Mouse (Mus musculus) midbrain, embryonic 15.5 days (tissue): Measurements from ENCODE around the gene Nemf. TPM values are rescaled to one million over a fixed set of nuclear protein-coding genes. Genes with fewer than 3 reads are reported as not detected.
A peak's percentile ranks its signal among the peaks of the same experiment; 100 is the strongest.

ENCODE experiments used
- ATAC-seq: fragments of 200-750 bp; cut with Nextera tagmentation; replicated peaks from 2 replicates; pipeline ENCODE4 v1.8.0; 2017; ENCODE audit warnings: moderate TSS enrichment
- H3K27ac ChIP-seq: fragments of 300-500 bp; sonication (generic); 2 replicates; pipeline ENCODE4 v1.5.1; 2015; ENCODE audit warnings: mild to moderate bottlenecking, inconsistent platforms
- H3K27me3 ChIP-seq: fragments of 300-500 bp; sonication (generic); replicated peaks from 2 replicates; pipeline ENCODE4 v1.6.1; 2015; ENCODE audit warnings: inconsistent platforms
- H3K36me3 ChIP-seq: fragments of 300-500 bp; sonication (generic); replicated peaks from 2 replicates; pipeline ENCODE4 v1.6.1; 2015; ENCODE audit warnings: inconsistent platforms
- H3K4me1 ChIP-seq: fragments of 300-500 bp; sonication (generic); 2 replicates; pipeline ENCODE4 v1.6.1; 2015; ENCODE audit warnings: inconsistent platforms
- H3K4me2 ChIP-seq: fragments of 300-500 bp; sonication (generic); 2 replicates; pipeline ENCODE4 v1.6.1; 2015; ENCODE audit warnings: inconsistent platforms, mild to moderate bottlenecking, moderate library complexity
- H3K4me3 ChIP-seq: fragments of 300-500 bp; sonication (generic); 2 replicates; pipeline ENCODE4 v1.5.1; 2015; ENCODE audit warnings: mild to moderate bottlenecking, inconsistent platforms
- H3K9ac ChIP-seq: fragments of 300-500 bp; sonication (generic); 2 replicates; pipeline ENCODE4 v1.6.1; 2015; ENCODE audit warnings: mild to moderate bottlenecking, inconsistent platforms
- H3K9me3 ChIP-seq: fragments of 300-500 bp; sonication (generic); 2 replicates; pipeline ENCODE4 v1.6.1; 2016; ENCODE audit warnings: inconsistent platforms
- WGBS: fragments of 180-500 bp; shearing (Covaris S2); methylation state at CpG from one replicate; pipeline ENCODE4 v1.1.7; 2015; ENCODE audit warnings: mixed read lengths; 5-methylcytosine and 5-hydroxymethylcytosine counted together
- polyA plus RNA-seq: library from polyadenylated mRNA; unstranded; fragments of >200 nt; fragmentation: Nextera tagmentation; extraction: Ambion mirVana; gene quantifications from 2 replicates; pipeline ENCODE4 v1.2.1, GENCODE M21; 2015

Nemf gene
- polyA plus RNA-seq, 1 experiment from 2014 or later = 87.0 TPM

GRCm38 (mm10) chr12:69297411-69298150, 59.4 kb downstream of the Nemf start:
- peaks cover 27% of the 10 kb centered on the region for H3K4me1 ChIP-seq
- H3K9me3 ChIP-seq = no peaks in the 10 kb centered on the region
- H3K36me3 ChIP-seq = peaks cover 27% of the 10 kb centered on the region
- H3K9ac ChIP-seq = peak overlapping the region; percentile 86
- WGBS = 16% methylated on average over 20 of the region's 20 CpGs
- H3K27me3 ChIP-seq = no peaks in the 10 kb centered on the region
- H3K4me2 ChIP-seq = peak overlapping the region; percentile 75
- H3K4me3 ChIP-seq = peak overlapping the region; percentile 81
- peak overlapping the region; percentile 94 for H3K27ac ChIP-seq
- peak; percentile 3; the same call in 1 of the 2 replicates for ATAC-seq

GRCm38 (mm10) chr12:69296511-69297410, 60.2 kb downstream of the Nemf start, which contains the start of gene Klhdc2:
Klhdc2 (plus strand) TSS chr12:69296681.
- Histone ChIP-seq H3K4me1 (peaks cover 27% of the 10 kb centered on the region), H3K27me3 (no peaks in the 10 kb centered on the region), H3K27ac (peak within 1 kb of the TSS; percentile 94), H3K4me3 (peak within 1 kb of the TSS; percentile 81), H3K36me3 (peaks cover 19% of the 10 kb centered on the region), H3K4me2 (peak within 1 kb of the TSS; percentile 75), H3K9me3 (no peaks in the 10 kb centered on the region), H3K9ac (peak within 1 kb of the TSS; percentile 86)
- peak; percentile 97 for ATAC-seq
- WGBS = under 1% methylated on average over 97 of the region's 98 CpGs

GRCm38 (mm10) chr12:69295651-69296050, 61.3 kb downstream of the Nemf start:
- H3K4me1 ChIP-seq = peaks cover 27% of the 10 kb centered on the region
- H3K9ac ChIP-seq = peak overlapping the region; percentile 86
- no peak for ATAC-seq
- H3K4me2 ChIP-seq = peak overlapping the region; percentile 75
- no peaks in the 10 kb centered on the region for H3K27me3 ChIP-seq
- peak overlapping the region; percentile 94 for H3K27ac ChIP-seq
- WGBS = 80% methylated on average over 4 of the region's 4 CpGs
- H3K36me3 ChIP-seq = 0 out of 2 replicates have a peak, but pooled peaks cover 10% of the 10 kb centered on the region
- peak overlapping the region; percentile 81 for H3K4me3 ChIP-seq
- H3K9me3 ChIP-seq = no peaks in the 10 kb centered on the region

GRCm38 (mm10) chr12:69294936-69295335, 62.0 kb downstream of the Nemf start:
- H3K9ac ChIP-seq = no peak overlapping the region
- H3K27ac ChIP-seq = no peak overlapping the region
- H3K36me3 ChIP-seq = 0 out of 2 replicates have a peak, but pooled peaks cover 4% of the 10 kb centered on the region
- H3K4me1 ChIP-seq = peaks cover 27% of the 10 kb centered on the region
- no peak overlapping the region for H3K4me3 ChIP-seq
- no peak for ATAC-seq
- 90% methylated on average over 2 of the region's 2 CpGs for WGBS
- H3K9me3 ChIP-seq = no peaks in the 10 kb centered on the region
- no peak overlapping the region for H3K4me2 ChIP-seq
- H3K27me3 ChIP-seq = no peaks in the 10 kb centered on the region

GRCm38 (mm10) chr12:69293815-69294214, 63.1 kb downstream of the Nemf start:
- ATAC-seq = no peak
- Histone ChIP-seq H3K36me3 (no peaks in the 10 kb centered on the region), H3K27me3 (no peaks in the 10 kb centered on the region), H3K9ac (no peak overlapping the region), H3K27ac (no peak overlapping the region), H3K4me1 (peaks cover 18% of the 10 kb centered on the region), H3K9me3 (no peaks in the 10 kb centered on the region), H3K4me2 (no peak overlapping the region), H3K4me3 (no peak overlapping the region)
- 63% methylated on average over 2 of the region's 2 CpGs for WGBS

- WGBS = 90% methylated on average over 6 of the region's 6 CpGs
- H3K9ac ChIP-seq = no peak overlapping the region
- no peak for ATAC-seq
- no peaks in the 10 kb centered on the region for H3K27me3 ChIP-seq
- no peak overlapping the region for H3K4me2 ChIP-seq
- no peaks in the 10 kb centered on the region for H3K36me3 ChIP-seq
- no peak overlapping the region for H3K4me3 ChIP-seq
- no peak overlapping the region for H3K27ac ChIP-seq
- H3K4me1 ChIP-seq = peaks cover 7% of the 10 kb centered on the region
- no peaks in the 10 kb centered on the region for H3K9me3 ChIP-seq
These were observed 64.6 kb downstream of the Nemf start for GRCm38 (mm10) chr12:69292401-69292800.

- no peaks in the 10 kb centered on the region for H3K36me3 ChIP-seq
- 79% methylated on average over 9 of the region's 9 CpGs for WGBS
- H3K27ac ChIP-seq = no peak overlapping the region
- H3K27me3 ChIP-seq = no peaks in the 10 kb centered on the region
- no peak overlapping the region for H3K4me2 ChIP-seq
- no peak overlapping the region for H3K4me3 ChIP-seq
- no peaks in the 10 kb centered on the region for H3K4me1 ChIP-seq
- no peaks in the 10 kb centered on the region for H3K9me3 ChIP-seq
- H3K9ac ChIP-seq = no peak overlapping the region
- ATAC-seq = no peak
These were observed 68.3 kb downstream of the Nemf start for GRCm38 (mm10) chr12:69288699-69289098.

GRCm38 (mm10) chr12:69287535-69287934, 69.4 kb downstream of the Nemf start:
- Histone ChIP-seq H3K4me3 (no peak overlapping the region), H3K4me1 (no peaks in the 10 kb centered on the region), H3K27ac (no peak overlapping the region), H3K9ac (no peak overlapping the region), H3K36me3 (no peaks in the 10 kb centered on the region), H3K27me3 (no peaks in the 10 kb centered on the region), H3K4me2 (no peak overlapping the region), H3K9me3 (no peaks in the 10 kb centered on the region)
- ATAC-seq = no peak
- WGBS = 90% methylated on average over 8 of the region's 8 CpGs

GRCm38 (mm10) chr12:69283146-69283545, 73.8 kb downstream of the Nemf start:
- no peaks in the 10 kb centered on the region for H3K4me1 ChIP-seq

GRCm38 (mm10) chr12:69280915-69281314, 76.0 kb downstream of the Nemf start:
- H3K4me1 ChIP-seq = no peaks in the 10 kb centered on the region
- H3K9ac ChIP-seq = no peak overlapping the region
- no peak overlapping the region for H3K27ac ChIP-seq
- no peaks in the 10 kb centered on the region for H3K27me3 ChIP-seq
- ATAC-seq = no peak
- 94% methylated on average over 3 of the region's 3 CpGs for WGBS
- no peaks in the 10 kb centered on the region for H3K36me3 ChIP-seq
- H3K9me3 ChIP-seq = no peaks in the 10 kb centered on the region
- H3K4me3 ChIP-seq = no peak overlapping the region
- no peak overlapping the region for H3K4me2 ChIP-seq

More at GRCm38 (mm10) chr12:69283146-69283545, 73.8 kb downstream of the Nemf start:
- no peak overlapping the region for H3K4me2 ChIP-seq
- no peaks in the 10 kb centered on the region for H3K36me3 ChIP-seq
- no peaks in the 10 kb centered on the region for H3K27me3 ChIP-seq
- no peak overlapping the region for H3K4me3 ChIP-seq
- no peaks in the 10 kb centered on the region for H3K9me3 ChIP-seq
- no peak for ATAC-seq
- H3K27ac ChIP-seq = no peak overlapping the region
- WGBS = 80% methylated on average over 7 of the region's 7 CpGs
- no peak overlapping the region for H3K9ac ChIP-seq

GRCm38 (mm10) chr12:69279931-69280469, 77.0 kb downstream of the Nemf start:
- Histone ChIP-seq H3K4me2 (no peak overlapping the region), H3K4me1 (no peaks in the 10 kb centered on the region), H3K9me3 (no peaks in the 10 kb centered on the region), H3K27me3 (no peaks in the 10 kb centered on the region), H3K27ac (no peak overlapping the region), H3K4me3 (no peak overlapping the region), H3K36me3 (no peaks in the 10 kb centered on the region), H3K9ac (no peak overlapping the region)
- WGBS = 45% methylated on average over 1 of the region's 1 CpGs
- ATAC-seq = no peak

- 60% methylated on average over 2 of the region's 2 CpGs for WGBS
These were observed 88.0 kb downstream of the Nemf start for GRCm38 (mm10) chr12:69268956-69269355.

More at GRCm38 (mm10) chr12:69268956-69269355, 88.0 kb downstream of the Nemf start:
- Histone ChIP-seq H3K27ac (no peak overlapping the region), H3K9ac (no peak overlapping the region), H3K4me3 (no peak overlapping the region), H3K36me3 (no peaks in the 10 kb centered on the region), H3K4me1 (no peaks in the 10 kb centered on the region), H3K9me3 (no peaks in the 10 kb centered on the region), H3K4me2 (no peak overlapping the region), H3K27me3 (no peaks in the 10 kb centered on the region)
- no peak for ATAC-seq
